9 mouse cellular contexts compared by ENCODE assay signal in genomic region chrX:103741215-103742056, GRCm38 (mm10).
A peak's percentile ranks its signal among the peaks of the same experiment; 100 is the strongest.
DNase-seq lines count a peak whose midpoint lies in the region; ATAC-seq and TF ChIP-seq lines count a peak whose summit lies in the region.
"Had no signal": no experiment of that assay in that cellular context is flagged by ENCODE, and none has a peak within 500 bp of the region (broad histone marks: within the 10 kb centered on the region; RNA-seq: fewer than 3 reads in every experiment).

No protein-coding gene starts in this region.

- TF ChIP-seq POLR2A in kidney, adult 2 months (IDR thresholded peaks at IDR 0.05; ENCODE audit: low read depth, low read length), result no peak

- intact Hi-C loops in left cerebral cortex, postnatal 4 days (cut with DNase I), result no loop called here

- no peak overlapping the region for H3K4me2 ChIP-seq in kidney, embryonic 14.5 days (replicated peaks; ENCODE audit: low read depth, low read length)
- no peak overlapping the region for H3K4me2 ChIP-seq in heart, embryonic 16.5 days (ENCODE audit: low read depth, low read length)
- H3K4me2 ChIP-seq in lung, embryonic 16.5 days (ENCODE audit: low read depth, low read length), result no peak overlapping the region
- H3K4me2 ChIP-seq: hindbrain, embryonic 14.5 days had no signal

- ATAC-seq in kidney, embryonic 14.5 days (ENCODE audit: low FRiP score, low TSS enrichment), result no peak
- peak; percentile 65 for ATAC-seq in heart, embryonic 16.5 days (replicated peaks; ENCODE audit: extremely low read depth, insufficient read depth, low FRiP score)
- ATAC-seq in lung, embryonic 16.5 days (ENCODE audit: low read depth), result peak; percentile 54
- ATAC-seq in erythroblast, adult 5-6 weeks (replicated peaks; ENCODE audit: low FRiP score, poor library complexity, severe bottlenecking), result no peak

- no peak overlapping the region for H3K4me3 ChIP-seq in kidney, adult 2 months (ENCODE audit: insufficient read depth, low read depth, low read length)
- no peak overlapping the region for H3K4me3 ChIP-seq in kidney, embryonic 14.5 days (ENCODE audit: low read length)
- H3K4me3 ChIP-seq in embryonic facial prominence, embryonic 10.5 days, result no peak overlapping the region
- no peak overlapping the region for H3K4me3 ChIP-seq in heart, embryonic 16.5 days (ENCODE audit: low read length)
- no peak overlapping the region for H3K4me3 ChIP-seq in lung, embryonic 16.5 days (ENCODE audit: low read length)

- H3K9me3 ChIP-seq in kidney, embryonic 14.5 days (ENCODE audit: control insufficient read depth, low read length), result no peaks in the 10 kb centered on the region
- H3K9me3 ChIP-seq in embryonic facial prominence, embryonic 10.5 days, result no peaks in the 10 kb centered on the region
- no peaks in the 10 kb centered on the region for H3K9me3 ChIP-seq in heart, embryonic 16.5 days (replicated peaks; ENCODE audit: control insufficient read depth, low read length)
- no peaks in the 10 kb centered on the region for H3K9me3 ChIP-seq in lung, embryonic 16.5 days (ENCODE audit: control insufficient read depth, low read length)

- H3K4me1 ChIP-seq in kidney, adult 2 months (ENCODE audit: control insufficient read depth, insufficient read depth, low read length), result peaks cover 13% of the 10 kb centered on the region; the same call in 1 of the 2 replicates
- H3K4me1 ChIP-seq in kidney, embryonic 14.5 days (ENCODE audit: control insufficient read depth, insufficient read depth, low read length), result no peaks in the 10 kb centered on the region
- H3K4me1 ChIP-seq in embryonic facial prominence, embryonic 10.5 days, result peaks cover 15% of the 10 kb centered on the region
- H3K4me1 ChIP-seq in heart, embryonic 16.5 days (ENCODE audit: control insufficient read depth, insufficient read depth, low read length), result peaks cover 3% of the 10 kb centered on the region
- 0 out of 2 replicates have a peak, but pooled peaks cover 4% of the 10 kb centered on the region for H3K4me1 ChIP-seq in lung, embryonic 16.5 days (replicated peaks; ENCODE audit: control insufficient read depth, insufficient read depth, low read length)

- peak overlapping the region; percentile 9; the same call in 1 of the 2 replicates for H3K27ac ChIP-seq in kidney, adult 2 months (ENCODE audit: insufficient read depth, low read depth, low read length)
- no peak overlapping the region for H3K27ac ChIP-seq in kidney, embryonic 14.5 days (ENCODE audit: low read depth, low read length)
- no peak overlapping the region for H3K27ac ChIP-seq in embryonic facial prominence, embryonic 10.5 days (replicated peaks)
- peak overlapping the region; percentile 68 for H3K27ac ChIP-seq in heart, embryonic 16.5 days (ENCODE audit: low read length)
- peak overlapping the region; percentile 33 for H3K27ac ChIP-seq in lung, embryonic 16.5 days (ENCODE audit: low read length)
- H3K27ac ChIP-seq: hindbrain, embryonic 14.5 days had no signal

- WGBS in kidney, adult 2 months, result 21% methylated on average over 6 of the region's 13 CpGs
- 50% methylated on average over 7 of the region's 13 CpGs for WGBS in kidney, embryonic 14.5 days
- WGBS in embryonic facial prominence, embryonic 10.5 days, result 70% methylated on average over 13 of the region's 13 CpGs
- 40% methylated on average over 12 of the region's 13 CpGs for WGBS in heart, embryonic 16.5 days
- 49% methylated on average over 6 of the region's 13 CpGs for WGBS in lung, embryonic 16.5 days

- H3K27me3 ChIP-seq in kidney, adult 2 months (replicated peaks; ENCODE audit: control insufficient read depth, insufficient read depth, low read length), result no peaks in the 10 kb centered on the region
- peaks cover 4% of the 10 kb centered on the region; the same call in 1 of the 2 replicates for H3K27me3 ChIP-seq in kidney, embryonic 14.5 days (ENCODE audit: control insufficient read depth, insufficient read depth, low read length)
- peaks cover 87% of the 10 kb centered on the region for H3K27me3 ChIP-seq in embryonic facial prominence, embryonic 10.5 days (replicated peaks; ENCODE audit: low read depth, poor library complexity, severe bottlenecking)
- peaks cover 55% of the 10 kb centered on the region for H3K27me3 ChIP-seq in heart, embryonic 16.5 days (ENCODE audit: control insufficient read depth, insufficient read depth, low read length)
- H3K27me3 ChIP-seq in lung, embryonic 16.5 days (ENCODE audit: control insufficient read depth, insufficient read depth, low read depth, low read length), result peaks cover 29% of the 10 kb centered on the region

- no peak overlapping the region for H3K9ac ChIP-seq in kidney, embryonic 14.5 days (ENCODE audit: low read depth, low read length)
- no peak overlapping the region for H3K9ac ChIP-seq in heart, embryonic 16.5 days (ENCODE audit: low read length)
- H3K9ac ChIP-seq in lung, embryonic 16.5 days (ENCODE audit: low read length), result no peak overlapping the region
- H3K9ac ChIP-seq: hindbrain, embryonic 14.5 days had no signal

- H3K36me3 ChIP-seq in kidney, adult 2 months (ENCODE audit: control insufficient read depth, insufficient read depth, low read length), result no peaks in the 10 kb centered on the region
- no peaks in the 10 kb centered on the region for H3K36me3 ChIP-seq in kidney, embryonic 14.5 days (ENCODE audit: control insufficient read depth, insufficient read depth, low read length)
- H3K36me3 ChIP-seq in embryonic facial prominence, embryonic 10.5 days (replicated peaks), result no peaks in the 10 kb centered on the region
- no peaks in the 10 kb centered on the region for H3K36me3 ChIP-seq in heart, embryonic 16.5 days (ENCODE audit: control insufficient read depth, insufficient read depth)
- H3K36me3 ChIP-seq in lung, embryonic 16.5 days (ENCODE audit: control insufficient read depth, insufficient read depth, low read length), result no peaks in the 10 kb centered on the region

- no peak for TF ChIP-seq CTCF in kidney, adult 2 months (conservative IDR thresholded peaks at IDR 0.05; ENCODE audit: insufficient read depth, insufficient read length, low read depth, low read length)

- DNase-seq in kidney, adult 2 months, result peak; percentile 56
- DNase-seq in embryonic facial prominence, embryonic 10.5 days (ENCODE audit: low spot score), result peak; percentile 8
- DNase-seq in left cerebral cortex, postnatal 4 days, result no peak
- DNase-seq in cerebellum, postnatal 4 days (ENCODE audit: low spot score in 2 of 2), result no peak

Comparison
In these comparisons a context has a peak if more than half of its experiments do, and no peak if none do; other contexts are left out.
1. H3K27ac ChIP-seq: peak in kidney, adult 2 months (single experiment), heart, embryonic 16.5 days (single experiment) and lung, embryonic 16.5 days (single experiment); none in kidney, embryonic 14.5 days (single experiment) and embryonic facial prominence, embryonic 10.5 days (single experiment).
2. DNase-seq: peak in kidney, adult 2 months (single experiment) and embryonic facial prominence, embryonic 10.5 days (single experiment); none in left cerebral cortex, postnatal 4 days (single experiment) and cerebellum, postnatal 4 days (0 of 2).
3. ATAC-seq: peak in heart, embryonic 16.5 days (single experiment) and lung, embryonic 16.5 days (single experiment); none in kidney, embryonic 14.5 days (single experiment) and erythroblast, adult 5-6 weeks (single experiment).